Mouse (Mus musculus) right cerebral cortex, postnatal 25 days (tissue): ENCODE data around the gene Olfr675.
"Not testable (repeated sequence)": the region's sequence is repeated elsewhere in the genome, so short reads cannot be mapped to it uniquely, and the experiment has no call there.

ENCODE experiments used
- DNase-seq: peaks from one replicate; pipeline ENCODE4 v3.0.0; 2022

The Olfr675 gene

DNA sequence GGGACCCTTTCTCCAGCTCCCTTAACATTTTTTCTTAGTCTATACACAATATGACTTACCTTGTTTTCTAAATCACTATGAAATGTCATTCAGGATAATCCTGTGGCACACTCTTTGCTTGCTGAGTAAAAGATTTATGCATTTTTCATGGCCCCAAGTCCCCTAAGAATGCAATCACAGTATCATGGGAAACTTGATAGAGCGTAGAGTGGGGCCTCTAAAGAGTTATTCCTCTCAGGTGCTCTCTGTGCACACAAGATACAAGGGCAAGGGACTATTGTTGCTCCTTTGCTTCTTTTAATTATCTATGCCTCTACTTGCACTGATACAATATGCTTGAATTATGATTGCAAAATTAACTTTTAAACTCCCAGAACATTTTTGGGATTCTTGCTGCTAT, at the start of gene Olfr675:
TSS of gene Olfr675 (minus strand) at position 101 of the 400 bp plus-strand sequence.
- no peak for DNase-seq

DNA sequence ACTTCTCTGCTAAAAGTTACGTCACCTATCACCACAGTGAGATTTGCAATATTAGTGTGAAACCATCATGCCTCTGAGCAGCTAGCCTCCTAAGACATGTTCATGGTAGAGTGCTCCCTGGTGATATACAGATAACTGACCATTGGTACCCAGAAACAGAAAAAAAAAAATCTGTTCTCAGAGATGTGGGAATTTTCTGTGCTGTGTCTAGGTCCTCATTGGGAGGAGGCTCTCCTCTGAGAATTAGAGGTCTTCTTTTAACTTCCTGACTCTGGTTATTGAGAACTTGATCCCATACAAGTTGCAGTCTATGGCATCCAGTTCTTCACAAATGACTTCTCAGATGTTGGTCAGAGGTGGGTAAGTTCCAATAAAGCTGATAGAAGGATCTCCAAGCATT, 35.9 kb upstream of the Olfr675 start, which contains the start of gene Olfr678:
TSS of gene Olfr678 (plus strand) at position 301 of the 400 bp plus-strand sequence.
- no peak for DNase-seq

DNA sequence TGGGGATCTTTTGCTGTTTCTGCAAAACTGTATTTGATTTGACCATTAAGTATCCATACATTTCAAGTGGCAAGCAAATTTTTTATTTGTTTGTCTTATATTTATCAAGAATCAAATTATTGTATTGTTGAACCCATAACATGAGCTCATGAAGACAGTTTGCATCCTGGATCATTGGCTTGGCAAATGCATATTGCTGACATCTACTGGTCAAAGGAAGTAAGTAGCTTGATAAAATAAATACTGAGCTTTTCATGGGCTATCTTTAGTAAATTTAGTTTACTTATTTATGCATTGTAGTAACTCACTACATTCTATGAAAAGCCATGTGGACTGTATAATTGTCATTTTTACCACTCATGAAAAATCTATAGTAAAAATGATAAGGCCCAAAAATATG, 30.7 kb upstream of the Olfr675 start:
- DNase-seq, result no peak

DNA sequence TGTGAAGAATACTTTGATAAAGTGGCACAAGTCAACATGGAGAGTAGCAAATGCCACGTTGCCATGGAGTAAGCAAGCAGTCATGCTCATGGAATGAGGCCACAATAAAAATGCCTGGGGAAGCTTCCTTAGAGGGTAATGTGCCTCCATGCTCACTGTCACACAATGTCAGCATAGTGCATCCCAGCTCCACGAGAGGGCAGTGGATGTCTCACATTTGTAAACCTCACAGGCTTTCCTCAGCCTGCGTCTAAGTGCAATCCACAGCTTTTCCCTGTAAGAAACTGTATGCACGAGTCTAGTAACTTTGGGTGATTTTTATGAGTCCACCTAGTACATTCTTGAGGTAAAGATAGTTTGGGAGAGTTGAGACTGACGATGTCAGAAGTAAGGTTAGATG, 5.6 kb upstream of the Olfr675 start:
- not testable (repeated sequence) for DNase-seq

DNA sequence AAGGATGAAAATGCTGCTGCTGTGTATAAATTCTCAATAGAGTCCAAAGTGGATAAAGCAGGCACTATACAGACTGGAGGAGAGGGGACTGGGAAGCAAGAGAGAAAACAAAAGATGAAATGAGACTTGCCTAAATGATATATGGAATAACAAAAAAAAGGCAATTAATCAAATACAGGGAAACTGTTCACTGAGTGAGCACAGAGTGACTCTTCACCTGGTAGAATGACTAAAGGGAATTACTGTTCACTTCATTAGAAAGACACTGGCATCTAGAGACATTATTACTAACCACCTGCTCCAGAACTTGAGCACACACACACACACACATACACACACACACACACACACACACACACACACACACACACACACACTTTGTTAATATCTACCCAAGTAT, 4.1 kb upstream of the Olfr675 start, which contains the start of gene Olfr676:
TSS of gene Olfr676 (plus strand) at position 301 of the 400 bp plus-strand sequence.
- no peak for DNase-seq

DNA sequence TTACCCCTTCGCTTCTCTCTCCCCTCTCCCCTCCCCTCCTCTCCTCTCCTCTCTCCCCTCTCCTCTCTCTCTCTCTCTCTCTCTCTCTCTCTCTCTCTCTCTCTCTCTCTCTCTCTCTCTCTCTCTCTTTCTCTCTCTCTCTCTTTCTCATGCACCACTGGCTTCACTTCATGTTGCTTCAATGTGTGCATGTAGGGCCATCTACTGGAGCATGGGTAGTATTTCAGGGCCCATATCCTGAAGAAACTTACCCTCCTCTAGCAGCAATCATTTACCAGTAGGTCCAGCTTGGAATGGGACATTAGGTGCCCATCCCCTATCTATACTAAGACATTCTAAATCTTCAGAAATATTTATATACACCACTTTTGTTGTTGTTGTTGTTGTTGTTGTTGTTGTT, 5.7 kb downstream of the Olfr675 start:
- DNase-seq, result no peak

DNA sequence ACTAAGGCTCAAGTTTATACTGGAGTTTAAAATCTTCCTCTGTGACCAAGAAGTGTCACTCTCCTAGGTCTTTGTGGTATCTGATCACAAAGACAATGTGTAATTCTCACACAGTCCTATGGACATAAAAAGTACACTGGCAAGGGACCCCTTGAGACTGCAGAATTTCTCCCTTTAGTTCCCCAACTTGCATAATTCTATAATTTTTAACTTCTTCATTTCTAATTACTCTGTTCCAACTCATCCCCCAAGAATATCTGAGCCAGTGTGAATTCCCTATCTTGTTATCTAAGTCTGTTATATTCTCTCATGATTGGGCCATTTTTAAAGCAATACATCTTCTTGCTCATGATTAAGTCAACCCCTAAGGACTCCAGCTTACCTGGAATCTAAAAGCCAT, 26.3 kb downstream of the Olfr675 start, which contains the start of gene Olfr672:
TSS of gene Olfr672 (minus strand) at position 101 of the 400 bp plus-strand sequence.
- no peak for DNase-seq

DNA sequence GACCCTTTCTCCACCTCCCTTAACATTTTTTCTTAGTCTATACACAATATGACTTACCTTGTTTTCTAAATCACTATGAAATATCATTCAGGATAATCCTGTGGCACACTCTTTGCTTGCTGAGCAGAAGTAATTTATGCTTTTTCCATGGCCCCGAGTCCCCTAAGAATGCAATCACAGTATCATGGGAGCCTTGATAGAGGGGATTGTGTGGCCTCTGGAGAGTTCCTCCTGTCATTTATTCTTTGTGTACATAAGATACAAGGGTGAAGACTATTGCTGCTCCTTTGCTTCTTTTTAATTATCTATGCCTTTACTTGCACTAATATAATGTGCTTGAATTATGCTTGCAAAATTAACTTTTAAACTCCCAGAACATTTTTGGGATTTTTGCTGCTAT, 49.2 kb downstream of the Olfr675 start, which contains the start of gene Olfr671:
TSS of gene Olfr671 (minus strand) at position 101 of the 400 bp plus-strand sequence.
- no peak for DNase-seq

DNA sequence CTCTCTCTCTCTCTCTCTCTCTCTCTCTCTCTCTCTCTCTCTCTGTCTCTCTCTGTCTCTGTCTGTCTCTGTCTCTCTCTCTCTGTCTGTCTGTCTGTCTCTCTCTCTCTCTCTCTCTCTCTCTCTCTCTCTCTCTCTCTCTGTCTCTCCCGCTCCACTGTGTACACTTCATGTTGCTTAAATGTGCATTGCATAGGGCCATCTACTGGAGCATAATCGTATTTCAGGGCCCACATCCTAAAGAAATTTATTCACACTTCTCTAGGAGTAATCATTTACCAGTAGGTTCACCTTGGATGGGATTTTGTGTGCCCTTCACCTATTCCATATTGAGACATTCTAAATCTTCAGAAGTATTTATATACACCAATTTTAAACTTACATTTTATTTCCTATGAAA, 55.8 kb downstream of the Olfr675 start:
- DNase-seq, result not testable (repeated sequence)
